Mouse (Mus musculus) ovary, postnatal 14 days (tissue): Measurements from ENCODE around the gene Ndrg4.

Experiments
- DNase-seq: peaks from one replicate; pipeline ENCODE4 v3.0.0; 2022; ENCODE audit warnings: low spot score

Gene Ndrg4

DNA sequence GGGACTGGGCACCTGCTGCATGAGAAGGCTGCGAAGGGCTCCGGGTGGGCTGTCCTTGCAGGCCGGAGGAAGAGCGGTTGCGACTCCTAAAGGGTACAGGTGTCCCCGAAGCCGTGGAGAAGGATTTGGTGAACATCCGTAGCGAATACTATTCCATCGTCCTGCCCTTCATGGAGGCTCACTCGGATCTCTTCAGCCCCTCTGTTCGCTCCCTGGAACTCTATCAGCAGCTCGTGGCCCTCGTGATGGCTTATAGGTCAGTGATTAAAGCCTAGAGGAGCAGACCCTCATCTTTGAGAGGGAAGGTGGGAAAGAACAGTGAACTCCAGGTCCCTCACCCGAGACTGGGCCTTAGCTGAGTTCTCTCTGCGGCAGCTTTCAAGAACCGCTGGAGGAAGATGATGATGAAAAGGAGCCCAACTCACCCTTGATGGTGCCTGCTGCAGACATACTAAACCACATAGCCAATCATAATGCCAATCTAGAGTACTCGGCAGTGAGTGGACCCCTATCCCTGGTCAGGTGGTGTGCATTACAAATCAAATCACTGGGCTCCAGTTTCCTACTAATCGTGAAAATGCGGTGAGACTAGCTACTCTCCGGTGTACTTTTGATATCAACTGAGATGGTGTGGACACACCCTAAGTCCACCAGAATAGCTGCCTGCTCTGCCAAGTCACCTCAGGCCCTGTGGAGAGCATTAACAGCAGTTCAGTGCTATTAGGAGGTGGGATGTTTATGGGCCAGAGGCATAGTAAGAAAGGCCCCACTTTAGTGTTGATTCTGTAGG lies 40.0 kb downstream of the Ndrg4 start:
- DNase-seq, result no peak

DNA sequence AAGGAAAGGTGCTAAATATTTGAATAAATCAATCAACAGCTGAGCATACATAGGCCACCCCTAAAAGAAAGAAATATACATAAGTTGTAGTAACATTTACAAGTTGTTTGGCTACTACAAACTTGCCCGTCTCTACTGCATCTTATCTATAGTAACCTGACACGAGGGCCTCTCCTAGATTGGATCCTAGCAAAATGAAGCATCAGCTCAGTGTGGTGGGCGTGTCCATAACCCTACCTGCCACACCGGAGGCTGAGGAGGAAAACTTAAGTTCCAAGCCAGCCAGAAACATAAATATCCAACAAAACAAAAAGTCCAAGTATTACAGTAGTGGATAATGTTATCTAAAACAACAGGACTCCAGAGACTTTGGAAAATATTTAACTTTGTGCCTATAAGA lies 50.8 kb downstream of the Ndrg4 start:
- no peak for DNase-seq

DNA sequence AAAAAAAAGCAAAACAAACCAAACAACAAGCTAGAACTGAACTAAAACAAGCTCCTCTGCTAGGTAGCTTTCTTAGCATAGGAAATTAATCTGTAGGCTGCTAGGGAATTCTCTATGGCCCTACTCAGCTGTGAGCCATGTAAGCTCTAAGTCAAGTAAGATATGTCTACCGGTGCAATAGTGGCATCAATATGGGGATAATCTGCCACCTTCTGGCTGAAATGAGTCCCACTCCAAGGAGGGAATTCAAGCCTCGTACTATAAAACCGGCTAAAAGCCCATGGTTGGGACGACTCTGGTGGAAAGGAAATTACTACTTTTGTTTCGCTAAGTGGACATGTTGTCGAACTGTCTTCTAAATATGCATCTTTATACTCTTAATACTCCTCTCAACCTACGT lies 61.8 kb downstream of the Ndrg4 start:
- no peak for DNase-seq

DNA sequence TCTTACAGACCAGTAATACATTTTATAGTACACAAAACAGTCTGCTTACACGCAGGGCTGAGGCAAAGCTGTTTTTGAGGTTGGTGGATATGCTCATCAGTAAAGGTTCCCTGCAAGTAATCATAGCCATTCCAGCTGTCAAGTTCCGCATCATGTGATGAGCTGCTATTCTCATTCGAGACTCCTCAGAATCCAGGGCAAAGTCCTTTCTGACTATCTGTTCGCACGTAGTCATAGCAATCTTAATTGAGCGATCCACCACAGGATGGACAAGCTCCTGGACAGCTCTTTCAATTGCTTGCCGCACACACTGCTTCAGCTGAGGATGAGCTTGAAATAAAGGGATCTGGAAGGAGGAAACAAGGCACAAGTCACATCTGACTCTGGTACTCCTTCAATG lies 65.0 kb downstream of the Ndrg4 start:
- DNase-seq, result no peak

DNA sequence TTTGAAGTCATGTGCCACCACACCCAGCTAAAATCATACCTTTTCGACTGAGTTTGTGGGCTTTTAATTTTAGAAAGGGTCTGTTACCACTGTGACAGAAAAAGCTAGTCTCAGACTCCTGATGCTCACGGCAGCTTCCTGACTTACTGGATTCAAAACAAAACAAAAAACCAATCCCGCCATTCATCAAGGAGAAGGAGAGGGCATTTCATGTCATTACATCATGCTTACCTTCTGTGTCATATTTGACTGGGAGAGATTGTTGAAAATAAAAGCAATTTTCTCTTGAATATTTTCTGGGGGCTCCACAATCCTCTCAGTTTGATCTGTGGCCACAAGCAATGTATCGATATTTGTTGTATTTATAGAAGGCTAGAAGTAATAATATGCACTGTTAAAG lies 71.2 kb downstream of the Ndrg4 start:
- no peak for DNase-seq

DNA sequence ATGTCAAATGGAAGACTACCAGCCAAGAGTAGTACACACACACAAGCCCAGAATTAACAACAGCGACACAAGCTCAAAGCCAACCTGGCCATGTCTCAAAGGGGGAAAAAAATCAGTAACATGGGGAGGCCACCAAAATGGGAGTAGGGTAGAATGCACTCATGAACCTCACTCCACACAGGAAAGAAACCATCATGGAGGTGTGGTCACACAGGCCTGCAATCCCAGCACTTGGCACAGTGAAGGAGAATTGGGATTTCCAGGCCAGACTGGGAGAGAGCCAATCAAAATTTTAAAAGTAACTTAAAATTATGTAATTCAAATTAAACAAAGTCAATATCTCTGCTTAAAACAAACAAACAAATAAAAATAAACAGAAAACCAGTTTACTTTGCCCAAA lies 75.1 kb downstream of the Ndrg4 start:
- no peak for DNase-seq

DNA sequence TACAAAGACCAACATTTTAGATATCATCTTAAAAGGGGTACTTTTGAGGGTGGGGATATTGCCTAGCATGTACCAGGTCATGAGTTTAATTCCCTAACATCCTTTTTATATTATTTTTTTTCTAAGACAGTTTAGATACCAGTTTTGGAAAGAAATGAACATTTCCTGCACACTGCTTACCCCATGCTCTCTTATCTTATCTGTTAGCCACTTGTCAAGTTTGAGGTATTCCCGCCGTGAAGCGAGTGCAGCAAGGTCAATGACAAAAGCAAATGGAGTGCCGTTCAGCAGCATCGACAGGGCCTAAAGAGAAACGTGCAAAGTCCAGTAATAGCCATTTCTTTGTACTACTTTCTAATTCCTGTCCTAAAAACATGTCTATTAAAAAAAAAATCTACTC lies 83.5 kb downstream of the Ndrg4 start:
- no peak for DNase-seq

DNA sequence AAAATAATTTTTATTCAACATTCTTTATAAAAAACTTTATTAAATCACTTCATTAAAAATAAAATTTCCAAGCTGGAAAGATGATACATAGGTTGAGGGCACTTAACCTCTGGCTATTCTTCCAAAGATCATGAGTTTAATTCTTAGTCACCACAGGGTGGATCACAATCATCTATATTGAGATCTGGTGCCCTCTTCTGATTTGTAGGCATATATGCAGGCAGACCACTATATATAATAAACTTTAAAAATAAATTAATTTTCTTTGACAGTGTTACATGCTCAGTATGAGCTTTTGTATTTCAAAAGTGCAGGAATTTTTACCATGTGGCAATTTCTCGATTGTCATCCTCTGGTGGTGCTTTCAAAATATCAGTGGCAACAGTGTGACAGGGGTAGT lies 87.4 kb downstream of the Ndrg4 start:
- DNase-seq, result no peak
